Mouse (Mus musculus): ENCODE data around the gene Scfd2.

The Scfd2 gene

GRCm38 (mm10) chr5:74531630-74532280 lies at the start of gene Scfd2:
TSS of gene Scfd2 (minus strand) at chr5:74531759.
- DNase-seq, result peak; percentile 96

GRCm38 (mm10) chr5:74571767-74572166 lies 40.2 kb upstream of the Scfd2 start:
- DNase-seq, result no peak

GRCm38 (mm10) chr5:74561151-74561550 lies 29.6 kb upstream of the Scfd2 start:
- DNase-seq, result no peak

- DNase-seq, result no peak
These were observed 18.0 kb upstream of the Scfd2 start for GRCm38 (mm10) chr5:74549566-74549965.

- DNase-seq, result no peak
These were observed 14.0 kb upstream of the Scfd2 start for GRCm38 (mm10) chr5:74545606-74546005.

- DNase-seq, result peak; percentile 23
These were observed 4.8 kb upstream of the Scfd2 start for GRCm38 (mm10) chr5:74536180-74536947.

GRCm38 (mm10) chr5:74535240-74536021 lies 3.9 kb upstream of the Scfd2 start, which contains the start of gene Fip1l1:
TSS of gene Fip1l1 (plus strand) at chr5:74535449.
- peak; percentile 89 for DNase-seq

- DNase-seq, result no peak
These were observed 774 bp downstream of the Scfd2 start for GRCm38 (mm10) chr5:74530785-74531184.

GRCm38 (mm10) chr5:74527025-74527424 lies 4.5 kb downstream of the Scfd2 start:
- no peak for DNase-seq

GRCm38 (mm10) chr5:74511686-74512085 lies 19.9 kb downstream of the Scfd2 start:
- DNase-seq, result peak; percentile 71

GRCm38 (mm10) chr5:74492705-74493104 lies 38.9 kb downstream of the Scfd2 start:
- no peak for DNase-seq

GRCm38 (mm10) chr5:74484646-74485045 lies 46.9 kb downstream of the Scfd2 start:
- DNase-seq, result no peak

- no peak for DNase-seq
These were observed 48.9 kb downstream of the Scfd2 start for GRCm38 (mm10) chr5:74482633-74483032.

- DNase-seq, result no peak
These were observed 49.5 kb downstream of the Scfd2 start for GRCm38 (mm10) chr5:74482034-74482433.

GRCm38 (mm10) chr5:74480409-74480808 lies 51.1 kb downstream of the Scfd2 start:
- no peak for DNase-seq

- no peak for DNase-seq
These were observed 51.6 kb downstream of the Scfd2 start for GRCm38 (mm10) chr5:74479947-74480346.

- no peak for DNase-seq
These were observed 52.4 kb downstream of the Scfd2 start for GRCm38 (mm10) chr5:74479157-74479556.

GRCm38 (mm10) chr5:74476551-74476950 lies 55.0 kb downstream of the Scfd2 start:
- DNase-seq, result no peak

- no peak for DNase-seq
These were observed 58.4 kb downstream of the Scfd2 start for GRCm38 (mm10) chr5:74473117-74473516.

- no peak for DNase-seq
These were observed 60.7 kb downstream of the Scfd2 start for GRCm38 (mm10) chr5:74470819-74471218.

- no peak for DNase-seq
These were observed 61.9 kb downstream of the Scfd2 start for GRCm38 (mm10) chr5:74469620-74470019.

- no peak for DNase-seq
These were observed 63.8 kb downstream of the Scfd2 start for GRCm38 (mm10) chr5:74467753-74468152.

GRCm38 (mm10) chr5:74456759-74457158 lies 74.8 kb downstream of the Scfd2 start:
- DNase-seq, result no peak
